Mouse (Mus musculus): Measurements from ENCODE around the gene Ctnna2.

DNA sequence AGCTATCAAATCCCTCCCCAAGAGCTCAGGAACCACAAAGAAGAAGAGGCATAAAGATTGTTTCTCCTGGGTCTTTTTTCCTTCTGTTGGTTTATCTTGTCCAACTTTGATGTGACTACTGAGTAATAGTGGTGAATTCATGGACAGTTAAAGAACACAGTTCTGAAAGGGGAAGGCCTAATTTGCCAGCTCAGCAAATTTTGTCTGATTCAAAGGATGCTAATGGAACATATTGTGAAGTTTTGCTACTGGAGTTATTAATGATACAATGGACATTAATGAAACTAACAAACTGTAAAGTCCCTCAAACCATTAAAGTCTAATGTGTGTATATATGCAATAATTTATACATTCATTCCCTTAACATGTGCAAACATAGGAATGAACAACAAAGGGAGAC lies 635.7 kb downstream of the Ctnna2 start:
- no peak for TF ChIP-seq CTCF (IDR thresholded peaks at IDR 0.05; ENCODE audit: insufficient read depth, low read length)
- TF ChIP-seq POLR2A (IDR thresholded peaks at IDR 0.05; ENCODE audit: borderline replicate concordance, extremely low read depth, low read depth, low read length) = no peak

Measured in lung, adult 2 months (tissue).